Mouse (Mus musculus) heart, embryonic 13.5 days (tissue): ENCODE measurements around the gene Mdh2. TPM values are rescaled to one million over a fixed set of nuclear protein-coding genes. Genes with fewer than 3 reads are reported as not detected.

ENCODE experiments used
- ATAC-seq: fragments of 200-750 bp; cut with Nextera tagmentation; 2 replicates; pipeline ENCODE4 v1.8.0; 2017; ENCODE audit warnings: moderate TSS enrichment; ENCODE audit not compliant: insufficient number of reproducible peaks, low FRiP score, low TSS enrichment; ENCODE audit errors: extremely low read depth
- H3K27ac ChIP-seq: fragments of 300-500 bp; sonication (generic); replicated peaks from 2 replicates; pipeline ENCODE4 v1.5.1; 2015; ENCODE audit warnings: moderate library complexity, mild to moderate bottlenecking, inconsistent platforms
- H3K27me3 ChIP-seq: fragments of 300-500 bp; sonication (generic); replicated peaks from 2 replicates; pipeline ENCODE4 v1.6.1; 2015; ENCODE audit warnings: mild to moderate bottlenecking, inconsistent platforms
- H3K36me3 ChIP-seq: fragments of 300-500 bp; sonication (generic); 2 replicates; pipeline ENCODE4 v1.6.1; 2015; ENCODE audit warnings: mild to moderate bottlenecking, inconsistent platforms
- H3K4me1 ChIP-seq: fragments of 300-500 bp; sonication (generic); 2 replicates; pipeline ENCODE4 v1.6.1; 2015; ENCODE audit warnings: inconsistent platforms
- H3K4me2 ChIP-seq: fragments of 300-500 bp; sonication (generic); 2 replicates; pipeline ENCODE4 v1.6.1; 2015; ENCODE audit warnings: inconsistent platforms, mild to moderate bottlenecking, moderate library complexity
- H3K4me3 ChIP-seq: fragments of 300-500 bp; sonication (generic); 2 replicates; pipeline ENCODE4 v1.5.1; 2015; ENCODE audit warnings: moderate library complexity, mild to moderate bottlenecking, inconsistent platforms
- H3K9ac ChIP-seq: fragments of 300-500 bp; sonication (generic); 2 replicates; pipeline ENCODE4 v1.6.1; 2015; ENCODE audit warnings: inconsistent platforms, mild to moderate bottlenecking, moderate library complexity
- H3K9me3 ChIP-seq: fragments of 300-500 bp; sonication (generic); 2 replicates; pipeline ENCODE4 v1.6.1; 2016; ENCODE audit warnings: inconsistent platforms
- WGBS: fragments of 180-500 bp; shearing (Covaris S2); methylation state at CpG from one replicate; pipeline ENCODE4 v1.1.7; 2015; ENCODE audit warnings: mixed read lengths; 5-methylcytosine and 5-hydroxymethylcytosine counted together
- polyA plus RNA-seq: library from polyadenylated mRNA; unstranded; fragments of >200 nt; fragmentation: Nextera tagmentation; extraction: Ambion mirVana; gene quantifications from 2 replicates; pipeline ENCODE4 v1.2.1, GENCODE M21; 2015

Gene Mdh2
- 966 and 1,014 TPM in 2 replicates for polyA plus RNA-seq

DNA sequence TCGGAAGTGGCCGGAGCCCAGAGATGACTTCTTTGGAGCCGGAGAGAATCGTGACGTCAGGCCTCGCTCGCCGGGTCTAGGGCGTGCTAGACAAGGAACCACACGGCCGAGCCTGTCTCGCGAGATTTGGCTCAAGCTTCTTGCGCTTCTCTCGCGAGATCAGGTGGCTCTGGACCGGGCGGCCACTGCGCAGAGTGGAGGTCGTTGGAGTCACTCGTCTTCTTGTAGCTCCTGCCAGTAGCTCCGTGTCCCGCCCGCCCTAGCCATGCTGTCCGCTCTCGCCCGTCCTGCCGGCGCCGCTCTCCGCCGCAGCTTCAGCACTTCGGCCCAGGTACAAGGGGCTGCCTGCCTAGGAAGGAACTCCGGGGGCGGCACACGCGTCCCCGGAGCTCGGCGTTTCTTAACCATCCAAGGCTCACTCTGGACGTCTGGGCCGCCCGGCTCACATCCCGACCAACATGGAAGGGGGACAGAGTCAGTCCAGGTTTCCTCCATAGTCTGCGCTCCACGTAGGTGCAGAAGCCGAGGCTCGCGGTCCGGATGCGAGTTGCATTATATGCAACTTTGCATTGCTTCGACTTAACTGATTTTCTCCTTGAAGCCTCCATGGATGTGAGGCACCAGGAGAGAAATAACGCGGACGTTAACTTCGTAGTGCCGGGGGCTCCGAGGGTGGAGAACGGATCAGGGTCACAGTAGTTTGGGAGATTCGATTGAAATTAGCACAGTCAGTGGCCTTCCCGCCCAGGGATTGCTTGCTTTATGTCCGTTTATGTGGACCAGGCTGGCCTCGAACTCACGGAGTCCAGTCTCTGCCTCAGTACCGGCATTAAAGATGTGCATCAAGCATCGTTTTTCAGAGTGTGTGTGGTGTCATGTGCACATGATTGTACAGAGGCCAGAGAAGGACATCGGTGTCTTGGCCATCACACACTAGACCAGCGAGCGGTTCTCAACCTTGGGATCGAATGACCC is at the start of gene Mdh2:
TSS of gene Mdh2 (plus strand) at position 10 of the 975 bp plus-strand sequence.
- Histone ChIP-seq H3K9ac (peak within 1 kb of the TSS; percentile 98), H3K27me3 (peaks cover 8% of the 10 kb centered on the region), H3K4me3 (peak within 1 kb of the TSS; percentile 73), H3K4me1 (peaks cover 42% of the 10 kb centered on the region), H3K9me3 (no peaks in the 10 kb centered on the region), H3K36me3 (peaks cover 39% of the 10 kb centered on the region), H3K4me2 (peak within 1 kb of the TSS; percentile 81), H3K27ac (peak within 1 kb of the TSS; percentile 98)
- WGBS = under 1% methylated on average over 70 of the region's 70 CpGs
- ATAC-seq = peak; percentile 98

DNA sequence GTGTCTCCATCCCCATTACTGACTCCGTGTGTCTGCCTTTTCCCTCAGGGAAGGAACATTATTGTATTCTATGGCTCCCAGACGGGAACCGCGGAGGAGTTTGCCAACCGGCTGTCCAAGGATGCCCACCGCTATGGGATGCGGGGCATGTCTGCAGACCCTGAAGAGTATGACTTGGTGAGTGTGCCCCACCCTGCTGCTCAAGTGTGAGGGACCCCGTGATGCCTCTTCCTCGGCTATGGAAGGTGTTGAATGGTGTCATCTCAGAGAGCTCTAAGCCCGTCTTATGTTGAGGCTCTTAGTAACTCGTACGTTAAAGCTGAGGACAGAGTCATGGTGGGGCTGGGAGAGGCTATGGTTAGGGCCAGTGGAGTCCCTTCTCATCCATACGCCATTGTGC is 48.9 kb upstream of the Mdh2 start:
- Histone ChIP-seq H3K36me3 (peaks cover 61% of the 10 kb centered on the region), H3K27ac (no peak overlapping the region), H3K9ac (no peak overlapping the region), H3K9me3 (no peaks in the 10 kb centered on the region), H3K4me2 (no peak overlapping the region), H3K4me3 (no peak overlapping the region), H3K27me3 (no peaks in the 10 kb centered on the region), H3K4me1 (peaks cover 35% of the 10 kb centered on the region)
- ATAC-seq = no peak
- 87% methylated on average over 13 of the region's 13 CpGs for WGBS

DNA sequence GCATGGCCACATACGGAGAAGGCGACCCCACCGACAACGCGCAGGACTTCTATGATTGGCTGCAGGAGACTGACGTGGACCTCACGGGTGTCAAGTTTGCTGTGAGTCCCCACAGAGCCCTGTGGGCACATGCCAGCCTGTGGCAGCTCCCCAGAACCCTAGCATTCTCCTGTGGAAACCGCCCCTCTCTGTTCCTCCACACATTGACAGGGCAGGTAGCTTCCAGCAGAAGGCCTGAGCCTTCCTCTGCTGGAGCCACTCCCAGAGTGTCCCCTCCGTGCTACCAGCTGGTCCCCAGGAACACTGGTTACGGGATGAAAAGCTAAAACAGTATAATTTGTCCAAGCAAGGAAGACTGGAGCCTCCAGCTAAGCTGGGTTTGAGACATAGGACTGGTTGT is 48.0 kb upstream of the Mdh2 start:
- ATAC-seq = no peak
- no peak overlapping the region for H3K4me3 ChIP-seq
- H3K27ac ChIP-seq = no peak overlapping the region
- peaks cover 70% of the 10 kb centered on the region for H3K36me3 ChIP-seq
- 89% methylated on average over 10 of the region's 10 CpGs for WGBS
- no peak overlapping the region for H3K9ac ChIP-seq
- no peak overlapping the region for H3K4me2 ChIP-seq
- no peaks in the 10 kb centered on the region for H3K9me3 ChIP-seq
- peaks cover 26% of the 10 kb centered on the region for H3K4me1 ChIP-seq
- H3K27me3 ChIP-seq = no peaks in the 10 kb centered on the region

DNA sequence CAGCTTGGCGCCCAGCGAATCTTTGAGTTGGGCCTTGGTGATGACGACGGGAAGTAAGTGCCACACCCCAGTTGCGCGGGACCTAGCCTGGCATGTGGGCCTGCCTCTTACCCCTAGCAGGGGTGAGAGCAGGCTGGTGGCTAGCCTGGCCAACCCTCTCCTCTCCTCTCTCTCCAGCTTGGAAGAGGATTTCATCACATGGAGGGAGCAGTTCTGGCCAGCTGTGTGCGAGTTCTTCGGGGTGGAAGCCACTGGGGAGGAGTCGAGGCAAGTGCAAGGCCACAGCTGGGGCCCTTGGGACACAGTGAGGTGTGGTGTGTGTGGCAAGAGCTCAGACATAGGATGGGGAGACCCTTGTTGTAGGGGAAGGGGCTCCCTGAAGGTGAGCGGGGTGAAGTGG is 47.4 kb upstream of the Mdh2 start:
- H3K27me3 ChIP-seq = no peaks in the 10 kb centered on the region
- no peak overlapping the region for H3K4me3 ChIP-seq
- 87% methylated on average over 10 of the region's 10 CpGs for WGBS
- H3K4me2 ChIP-seq = no peak overlapping the region
- no peak for ATAC-seq
- peaks cover 19% of the 10 kb centered on the region for H3K4me1 ChIP-seq
- peaks cover 77% of the 10 kb centered on the region for H3K36me3 ChIP-seq
- H3K27ac ChIP-seq = no peak overlapping the region
- no peaks in the 10 kb centered on the region for H3K9me3 ChIP-seq
- H3K9ac ChIP-seq = no peak overlapping the region

DNA sequence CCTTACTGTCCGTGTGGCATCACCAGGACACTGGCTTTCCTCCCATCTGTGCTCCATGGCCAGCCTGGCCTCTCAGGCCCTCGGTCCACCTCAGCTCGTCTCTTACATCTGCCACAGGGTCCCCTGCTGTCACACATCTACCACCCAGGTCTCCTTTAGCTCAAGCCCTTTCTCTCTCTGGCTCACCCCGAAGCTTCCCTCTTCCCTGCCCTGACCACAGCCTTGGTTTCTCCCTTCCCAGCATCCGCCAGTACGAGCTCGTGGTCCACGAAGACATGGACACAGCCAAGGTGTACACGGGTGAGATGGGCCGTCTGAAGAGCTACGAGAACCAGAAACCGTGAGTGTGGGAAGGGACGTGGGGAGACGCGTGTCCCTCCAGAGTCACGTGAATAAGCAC is 47.0 kb upstream of the Mdh2 start:
- 89% methylated on average over 16 of the region's 16 CpGs for WGBS
- peaks cover 15% of the 10 kb centered on the region for H3K4me1 ChIP-seq
- H3K9ac ChIP-seq = no peak overlapping the region
- no peak for ATAC-seq
- no peaks in the 10 kb centered on the region for H3K9me3 ChIP-seq
- peaks cover 81% of the 10 kb centered on the region for H3K36me3 ChIP-seq
- no peaks in the 10 kb centered on the region for H3K27me3 ChIP-seq
- H3K4me2 ChIP-seq = no peak overlapping the region
- no peak overlapping the region for H3K4me3 ChIP-seq
- no peak overlapping the region for H3K27ac ChIP-seq

DNA sequence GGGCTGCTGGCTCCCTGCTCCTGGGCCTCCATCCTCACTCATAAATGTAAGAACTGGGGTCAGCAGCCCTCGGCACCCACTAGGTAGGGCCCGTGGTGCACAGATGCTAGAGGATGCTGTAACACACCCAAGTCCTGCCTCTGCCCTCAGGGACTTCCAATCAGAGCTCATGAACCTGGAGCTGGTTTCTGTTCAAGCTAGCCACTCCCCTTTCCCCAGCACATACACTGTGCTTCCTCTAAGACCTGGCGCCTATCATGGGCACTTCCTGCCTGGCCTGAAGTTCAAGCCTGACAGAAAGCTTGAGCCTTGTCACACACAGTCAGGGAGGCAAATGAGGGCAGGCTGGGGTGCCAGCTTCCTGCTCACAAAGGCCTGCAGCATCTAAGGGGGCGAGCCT is 45.2 kb upstream of the Mdh2 start:
- ATAC-seq = no peak

DNA sequence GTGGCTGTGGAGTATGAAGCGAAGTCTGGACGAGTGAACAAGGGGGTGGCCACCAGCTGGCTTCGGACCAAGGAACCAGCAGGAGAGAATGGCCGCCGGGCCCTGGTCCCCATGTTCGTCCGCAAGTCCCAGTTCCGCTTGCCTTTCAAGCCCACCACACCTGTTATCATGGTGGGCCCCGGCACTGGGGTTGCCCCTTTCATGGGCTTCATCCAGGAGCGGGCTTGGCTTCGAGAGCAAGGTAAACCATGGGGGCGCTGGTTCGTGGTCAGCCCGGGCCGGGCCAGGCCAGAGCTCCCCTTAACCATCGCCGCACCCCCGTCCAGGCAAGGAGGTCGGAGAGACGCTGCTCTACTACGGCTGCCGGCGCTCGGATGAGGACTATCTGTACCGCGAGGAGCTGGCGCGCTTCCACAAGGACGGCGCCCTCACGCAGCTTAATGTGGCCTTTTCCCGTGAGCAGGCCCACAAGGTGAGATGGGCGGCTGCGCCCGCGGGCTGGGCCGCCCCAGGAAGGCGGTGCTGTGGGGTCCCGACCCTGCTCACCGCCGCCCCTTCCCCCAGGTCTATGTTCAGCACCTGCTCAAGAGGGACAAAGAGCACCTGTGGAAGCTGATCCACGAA is 44.1 kb upstream of the Mdh2 start:
- Histone ChIP-seq H3K4me3 (no peak overlapping the region), H3K27me3 (no peaks in the 10 kb centered on the region), H3K27ac (no peak overlapping the region), H3K9ac (no peak overlapping the region), H3K4me1 (peaks cover 6% of the 10 kb centered on the region; the same call in 1 of the 2 replicates), H3K4me2 (no peak overlapping the region), H3K36me3 (peaks cover 84% of the 10 kb centered on the region), H3K9me3 (no peaks in the 10 kb centered on the region)
- ATAC-seq = no peak
- WGBS = 87% methylated on average over 42 of the region's 42 CpGs

More for the DNA sequence above, 45.2 kb upstream of the Mdh2 start:
- no peaks in the 10 kb centered on the region for H3K9me3 ChIP-seq
- no peak overlapping the region for H3K4me3 ChIP-seq
- peaks cover 6% of the 10 kb centered on the region; the same call in 1 of the 2 replicates for H3K4me1 ChIP-seq
- no peak overlapping the region for H3K4me2 ChIP-seq
- H3K9ac ChIP-seq = no peak overlapping the region
- WGBS = 83% methylated on average over 4 of the region's 4 CpGs
- no peaks in the 10 kb centered on the region for H3K27me3 ChIP-seq
- H3K27ac ChIP-seq = no peak overlapping the region
- H3K36me3 ChIP-seq = peaks cover 93% of the 10 kb centered on the region

DNA sequence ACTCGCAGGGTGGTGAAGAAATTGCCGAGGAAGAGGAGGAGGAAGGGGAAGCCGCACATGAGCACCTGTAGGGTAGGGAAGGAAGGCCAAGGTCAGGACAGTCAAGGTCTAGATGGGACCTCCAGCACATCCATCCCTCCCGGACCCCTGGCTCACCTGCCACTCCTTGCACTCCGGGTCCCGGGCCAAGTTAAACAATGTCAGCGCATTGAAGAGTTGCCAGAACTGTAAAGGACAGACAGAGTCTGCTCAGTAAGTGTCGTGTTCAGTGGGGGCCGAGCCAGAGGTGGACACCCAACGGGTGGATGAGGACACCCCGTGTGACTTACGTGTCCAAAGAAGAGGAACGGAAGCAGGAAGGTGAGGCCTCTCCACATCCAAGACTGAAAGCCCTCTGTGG is 42.5 kb upstream of the Mdh2 start:
- Histone ChIP-seq H3K4me1 (peaks cover 6% of the 10 kb centered on the region; the same call in 1 of the 2 replicates), H3K36me3 (peaks cover 80% of the 10 kb centered on the region), H3K27ac (no peak overlapping the region), H3K27me3 (no peaks in the 10 kb centered on the region), H3K9ac (no peak overlapping the region), H3K4me2 (no peak overlapping the region), H3K9me3 (no peaks in the 10 kb centered on the region), H3K4me3 (no peak overlapping the region)
- 88% methylated on average over 13 of the region's 13 CpGs for WGBS
- no peak for ATAC-seq

DNA sequence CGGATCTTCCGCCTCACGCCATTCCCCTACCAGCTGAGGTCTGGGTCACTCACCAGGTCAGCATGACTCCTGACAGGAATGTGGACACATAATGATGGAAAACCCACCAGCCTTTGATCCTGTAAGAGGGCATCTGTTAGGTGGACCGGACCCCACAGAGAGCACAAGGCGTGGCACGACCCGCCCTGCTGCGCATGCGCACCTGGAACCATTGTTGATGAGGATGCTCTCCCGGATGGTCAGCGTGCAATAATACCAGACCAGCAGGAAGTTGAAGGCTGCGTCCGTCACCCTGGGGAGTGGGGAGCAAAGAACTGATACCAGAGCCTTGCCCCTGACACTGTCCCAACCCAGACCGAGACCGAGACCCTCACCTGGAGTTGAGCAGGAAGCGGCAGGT is 41.7 kb upstream of the Mdh2 start:
- Histone ChIP-seq H3K4me3 (no peak overlapping the region), H3K27me3 (no peaks in the 10 kb centered on the region), H3K27ac (no peak overlapping the region), H3K9me3 (no peaks in the 10 kb centered on the region), H3K4me2 (no peak overlapping the region), H3K9ac (no peak overlapping the region), H3K36me3 (peaks cover 80% of the 10 kb centered on the region), H3K4me1 (peaks cover 6% of the 10 kb centered on the region; the same call in 1 of the 2 replicates)
- WGBS = 91% methylated on average over 16 of the region's 16 CpGs
- no peak for ATAC-seq

DNA sequence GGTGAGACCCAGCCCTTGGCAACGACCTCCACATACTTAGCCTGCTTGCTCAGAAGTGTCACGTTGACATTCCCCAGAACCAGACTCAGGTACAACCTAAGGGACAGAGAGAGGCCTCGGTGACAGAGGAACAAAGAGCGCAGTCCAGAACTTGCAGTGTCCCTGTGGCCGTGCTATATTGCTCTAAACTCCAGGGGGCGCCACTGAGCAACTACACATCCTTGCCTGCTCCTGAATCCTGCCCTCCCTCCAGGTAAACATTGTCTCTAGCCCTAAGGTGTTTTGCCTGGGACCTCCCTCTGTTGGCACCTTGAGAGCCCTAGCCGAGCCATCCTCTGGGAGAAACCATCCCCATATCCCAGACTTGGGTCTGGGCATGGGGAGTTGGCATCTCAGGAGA is 41.1 kb upstream of the Mdh2 start:
- H3K36me3 ChIP-seq = peaks cover 78% of the 10 kb centered on the region
- 56% methylated on average over 7 of the region's 7 CpGs for WGBS
- H3K4me2 ChIP-seq = no peak overlapping the region
- no peak overlapping the region for H3K27ac ChIP-seq
- H3K27me3 ChIP-seq = no peaks in the 10 kb centered on the region
- no peak for ATAC-seq
- no peak overlapping the region for H3K9ac ChIP-seq
- peaks cover 6% of the 10 kb centered on the region; the same call in 1 of the 2 replicates for H3K4me1 ChIP-seq
- H3K9me3 ChIP-seq = no peaks in the 10 kb centered on the region
- no peak overlapping the region for H3K4me3 ChIP-seq

DNA sequence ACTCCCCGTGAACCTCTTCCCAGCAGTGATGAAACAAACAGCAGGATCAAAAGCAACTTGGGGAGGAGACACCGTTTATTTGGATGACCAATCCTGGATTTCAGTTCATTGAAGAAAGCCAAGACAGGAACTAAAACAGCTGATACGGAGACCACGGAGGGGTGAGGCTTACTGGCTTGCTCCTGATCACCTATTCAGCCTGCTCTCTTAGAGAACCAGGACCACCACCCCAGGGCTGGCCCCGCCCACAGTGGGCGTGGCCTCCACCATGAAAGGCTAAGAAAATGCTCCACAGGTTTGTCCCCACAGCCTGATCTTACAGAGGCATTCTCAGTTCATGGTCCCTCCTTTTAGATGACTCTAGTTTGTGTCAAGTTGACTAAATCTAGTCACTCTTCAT is 40.0 kb upstream of the Mdh2 start:
- Histone ChIP-seq H3K4me2 (no peak overlapping the region), H3K9ac (no peak overlapping the region), H3K27me3 (no peaks in the 10 kb centered on the region), H3K4me3 (no peak overlapping the region), H3K9me3 (no peaks in the 10 kb centered on the region), H3K36me3 (peaks cover 67% of the 10 kb centered on the region), H3K27ac (no peak overlapping the region), H3K4me1 (peaks cover 12% of the 10 kb centered on the region)
- ATAC-seq = no peak
- 20% methylated on average over 6 of the region's 6 CpGs for WGBS
